Mouse (Mus musculus): ENCODE results near the gene Cage1.
A peak's percentile ranks its signal among the peaks of the same experiment; 100 is the strongest.

Gene Cage1

GRCm38 (mm10) chr13:37964128-37965087 lies 72.5 kb downstream of the Cage1 start:
- DNase-seq: no peak

GRCm38 (mm10) chr13:37963354-37964007 lies 73.4 kb downstream of the Cage1 start:
- peak; percentile 47 for DNase-seq

- DNase-seq: no peak
These were observed 74.3 kb downstream of the Cage1 start for GRCm38 (mm10) chr13:37962541-37962940.

- DNase-seq: no peak
These were observed 76.9 kb downstream of the Cage1 start for GRCm38 (mm10) chr13:37959936-37960335.

- no peak for DNase-seq
These were observed 77.5 kb downstream of the Cage1 start for GRCm38 (mm10) chr13:37959239-37959907.

GRCm38 (mm10) chr13:37958498-37959238 lies 78.2 kb downstream of the Cage1 start:
- no peak for DNase-seq
